Mouse (Mus musculus) small intestine, adult 2 months (tissue): ENCODE results near the gene Pde4d. TPM values are rescaled to one million over a fixed set of nuclear protein-coding genes. Genes with fewer than 3 reads are reported as not detected.

Experiments used
- H3K27ac ChIP-seq: fragments of 200-500 bp; 2 replicates; pipeline ENCODE4 v1.5.1; 2012; ENCODE audit warnings: low read depth, low read length, control low read depth, inconsistent platforms; ENCODE audit not compliant: insufficient read depth
- H3K27me3 ChIP-seq: fragments of 200-500 bp; 2 replicates; pipeline ENCODE4 v1.6.1; 2012; ENCODE audit warnings: mild to moderate bottlenecking, moderate library complexity, low read length, inconsistent platforms; ENCODE audit not compliant: control insufficient read depth, insufficient read depth
- H3K36me3 ChIP-seq: fragments of 200-500 bp; 2 replicates; pipeline ENCODE4 v1.6.1; 2012; ENCODE audit warnings: mild to moderate bottlenecking, low read length, control low read depth, inconsistent platforms; ENCODE audit not compliant: control insufficient read depth, insufficient read depth
- H3K4me1 ChIP-seq: fragments of 200-500 bp; 2 replicates; pipeline ENCODE4 v1.6.1; 2012; ENCODE audit warnings: low read length, inconsistent platforms, mixed read lengths; ENCODE audit not compliant: control insufficient read depth, insufficient read depth, insufficient read length
- H3K4me3 ChIP-seq: fragments of 200-500 bp; 2 replicates; pipeline ENCODE4 v1.5.1; 2012; ENCODE audit warnings: low read depth, mild to moderate bottlenecking, control low read depth, inconsistent platforms, low read length, moderate library complexity
- CTCF ChIP-seq: fragments of 200-500 bp; IDR thresholded peaks from 2 replicates; pipeline ENCODE4 v1.5.1; 2012; ENCODE audit warnings: low read depth, mild to moderate bottlenecking, control low read depth, inconsistent platforms, low read length, moderate library complexity, mixed read lengths; ENCODE audit not compliant: insufficient replicate concordance, insufficient read length; ENCODE audit errors: extremely low read depth
- POLR2A ChIP-seq: fragments of 200-500 bp; IDR thresholded peaks from 2 replicates; pipeline ENCODE4 v1.6.1; 2012; ENCODE audit warnings: low read depth, mild to moderate bottlenecking, control low read depth, inconsistent platforms, low read length, moderate library complexity
- WGBS: fragments of 180-500 bp; shearing (Covaris S2); methylation state at CpG from one replicate; pipeline ENCODE4 v1.1.7; 2018; 5-methylcytosine and 5-hydroxymethylcytosine counted together
- polyA plus RNA-seq: library from polyadenylated mRNA; depleted of rRNA; stranded (reverse); fragments of >200 nt; gene quantifications from 2 replicates; pipeline ENCODE4 v1.2.3, GENCODE M21; 2012

Pde4d gene
- polyA plus RNA-seq, 1 experiment: 8.4 TPM

DNA sequence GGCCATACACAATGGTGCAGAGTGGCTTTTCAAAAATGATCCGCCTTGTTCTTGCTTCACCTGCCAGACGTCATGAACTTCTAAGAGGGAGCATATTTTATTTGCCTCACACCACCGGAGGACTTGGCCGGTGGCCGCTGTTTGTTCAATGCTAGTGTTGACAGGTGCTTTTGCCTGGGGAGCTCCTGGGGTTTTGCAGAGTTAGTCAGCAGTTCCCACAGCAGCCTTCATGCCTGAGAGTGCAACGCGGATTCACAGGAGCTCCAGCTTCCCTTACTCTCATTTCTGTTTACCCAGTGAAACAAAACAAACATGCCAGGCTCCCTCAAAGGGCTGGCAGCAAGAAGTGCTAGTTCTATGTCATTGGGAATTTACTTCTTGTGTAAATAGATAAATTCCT, 1031.7 kb downstream of the Pde4d start:
- WGBS: 29% methylated on average over 7 of the region's 7 CpGs
- Histone ChIP-seq H3K4me1 (peaks cover 15% of the 10 kb centered on the region; the same call in 1 of the 2 replicates), H3K27ac (no peak overlapping the region), H3K4me3 (no peak overlapping the region), H3K36me3 (no peaks in the 10 kb centered on the region), H3K27me3 (no peaks in the 10 kb centered on the region)
- no peak for TF ChIP-seq CTCF
- no peak for TF ChIP-seq POLR2A

DNA sequence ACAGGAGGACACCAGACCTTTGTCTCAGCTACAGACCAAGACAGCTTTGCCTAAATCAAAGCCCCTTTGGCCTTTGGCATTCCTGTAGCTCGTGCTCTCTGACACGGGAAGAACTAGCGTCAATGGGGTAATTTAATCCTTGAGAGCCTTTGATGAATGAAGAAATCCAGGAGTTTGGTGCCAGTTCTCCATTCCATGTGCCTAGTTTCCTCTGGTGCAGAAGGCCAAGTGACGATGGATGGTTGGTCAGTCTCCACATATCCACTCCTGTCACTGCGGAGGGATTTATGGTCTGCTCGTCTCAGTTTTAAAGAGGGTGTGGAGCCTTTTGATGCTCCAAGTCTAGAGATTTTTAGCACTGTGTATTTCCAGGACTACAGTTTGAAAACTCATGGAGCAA, 1036.4 kb downstream of the Pde4d start:
- no peaks in the 10 kb centered on the region for H3K36me3 ChIP-seq
- 84% methylated on average over 6 of the region's 6 CpGs for WGBS
- no peak overlapping the region for H3K4me3 ChIP-seq
- H3K27me3 ChIP-seq: no peaks in the 10 kb centered on the region
- no peak overlapping the region for H3K27ac ChIP-seq
- TF ChIP-seq POLR2A (no peak), CTCF (no peak)
- H3K4me1 ChIP-seq: peaks cover 13% of the 10 kb centered on the region; the same call in 1 of the 2 replicates

DNA sequence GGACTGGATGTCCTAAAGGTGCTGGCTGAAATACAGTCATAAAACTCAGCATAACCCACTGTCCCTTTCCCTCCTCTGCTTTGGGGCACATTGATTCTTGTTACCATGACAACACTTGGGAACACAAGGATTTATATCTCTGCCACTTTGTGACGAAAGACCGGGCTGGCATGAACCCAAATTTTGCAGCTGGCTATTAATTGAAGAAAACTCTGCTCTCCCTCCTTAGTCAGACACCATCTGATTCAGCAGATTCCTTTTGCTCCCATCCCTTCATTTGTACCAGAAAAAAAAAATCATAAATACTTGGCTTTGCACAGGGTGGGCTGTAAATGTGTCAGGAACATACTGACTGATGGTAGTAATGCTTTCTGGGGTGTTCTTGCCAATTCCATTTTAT, 1037.6 kb downstream of the Pde4d start:
- H3K27me3 ChIP-seq: no peaks in the 10 kb centered on the region
- H3K4me1 ChIP-seq: peaks cover 12% of the 10 kb centered on the region; the same call in 1 of the 2 replicates
- no peak overlapping the region for H3K4me3 ChIP-seq
- WGBS: 15% methylated on average over 2 of the region's 2 CpGs
- H3K36me3 ChIP-seq: no peaks in the 10 kb centered on the region
- TF ChIP-seq CTCF (no peak), POLR2A (no peak)
- H3K27ac ChIP-seq: no peak overlapping the region

DNA sequence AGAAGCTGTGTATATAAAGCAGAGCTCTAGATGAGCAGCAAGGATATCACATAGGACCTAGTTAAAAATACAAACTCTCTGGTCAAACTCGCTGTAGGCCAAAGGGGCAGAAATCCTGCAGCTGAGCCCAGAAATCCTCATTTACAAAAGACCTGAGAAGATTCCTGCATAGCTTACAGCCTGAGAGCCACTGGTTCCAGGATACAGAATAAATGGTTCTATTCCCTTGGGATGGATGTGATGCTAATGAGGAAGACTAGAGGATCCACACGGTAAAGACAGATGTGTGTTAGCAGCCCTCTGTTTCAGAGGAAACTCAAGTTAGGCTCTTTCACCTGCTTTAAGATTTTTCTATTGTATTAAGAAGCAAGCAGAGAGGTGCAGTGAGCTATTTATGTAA, 1041.1 kb downstream of the Pde4d start:
- no peak for TF ChIP-seq POLR2A
- no peak for TF ChIP-seq CTCF
- H3K36me3 ChIP-seq: no peaks in the 10 kb centered on the region
- H3K27ac ChIP-seq: no peak overlapping the region
- H3K4me3 ChIP-seq: no peak overlapping the region
- peaks cover 9% of the 10 kb centered on the region; the same call in 1 of the 2 replicates for H3K4me1 ChIP-seq
- no peaks in the 10 kb centered on the region for H3K27me3 ChIP-seq
- WGBS: 90% methylated on average over 2 of the region's 2 CpGs

DNA sequence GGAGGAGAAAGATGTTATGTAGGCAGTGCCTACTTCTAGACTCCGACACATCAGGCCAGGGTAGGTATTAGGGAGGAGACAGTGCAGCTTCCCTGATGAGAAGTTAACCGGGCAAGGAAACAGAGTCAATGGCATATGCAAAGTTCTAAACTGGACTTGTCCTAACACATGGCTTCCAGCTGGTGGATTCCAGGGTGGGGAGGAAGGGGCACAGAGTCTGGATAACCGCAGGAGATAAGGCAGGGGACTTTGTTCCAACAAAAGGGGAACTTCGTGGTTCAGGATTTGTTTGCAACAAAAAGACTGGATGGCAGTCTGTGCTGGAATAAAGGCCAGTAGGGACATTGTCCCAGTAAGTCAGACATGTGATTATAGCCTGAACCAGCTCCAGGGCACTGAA, 1042.1 kb downstream of the Pde4d start:
- Histone ChIP-seq H3K27me3 (no peaks in the 10 kb centered on the region), H3K4me1 (peaks cover 6% of the 10 kb centered on the region; the same call in 1 of the 2 replicates), H3K4me3 (no peak overlapping the region), H3K36me3 (no peaks in the 10 kb centered on the region), H3K27ac (no peak overlapping the region)
- WGBS: 31% methylated on average over 4 of the region's 4 CpGs
- no peak for TF ChIP-seq CTCF
- TF ChIP-seq POLR2A: no peak

DNA sequence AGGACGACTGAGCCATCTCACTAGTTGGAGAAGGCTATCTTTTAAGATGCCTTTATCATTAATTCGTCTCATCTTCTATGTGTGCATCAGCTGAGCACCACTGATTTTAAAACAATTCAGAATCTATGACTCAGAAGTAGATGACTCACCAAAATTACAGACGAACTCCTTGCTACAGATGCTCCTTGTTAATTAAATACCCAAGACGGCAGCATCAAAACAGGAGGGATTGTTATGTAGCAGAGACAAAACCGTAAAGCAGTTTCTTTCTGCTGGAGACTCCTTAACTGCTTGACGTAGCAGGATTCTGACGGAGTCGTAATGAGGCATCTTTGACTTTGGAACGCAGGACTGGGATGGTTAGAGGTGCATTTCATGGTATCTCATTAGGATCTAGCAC, 1050.6 kb downstream of the Pde4d start:
- Histone ChIP-seq H3K4me3 (no peak overlapping the region), H3K4me1 (peaks cover 12% of the 10 kb centered on the region; the same call in 1 of the 2 replicates), H3K27me3 (no peaks in the 10 kb centered on the region), H3K27ac (no peak overlapping the region), H3K36me3 (no peaks in the 10 kb centered on the region)
- TF ChIP-seq POLR2A (no peak), CTCF (no peak)
- 85% methylated on average over 9 of the region's 9 CpGs for WGBS

DNA sequence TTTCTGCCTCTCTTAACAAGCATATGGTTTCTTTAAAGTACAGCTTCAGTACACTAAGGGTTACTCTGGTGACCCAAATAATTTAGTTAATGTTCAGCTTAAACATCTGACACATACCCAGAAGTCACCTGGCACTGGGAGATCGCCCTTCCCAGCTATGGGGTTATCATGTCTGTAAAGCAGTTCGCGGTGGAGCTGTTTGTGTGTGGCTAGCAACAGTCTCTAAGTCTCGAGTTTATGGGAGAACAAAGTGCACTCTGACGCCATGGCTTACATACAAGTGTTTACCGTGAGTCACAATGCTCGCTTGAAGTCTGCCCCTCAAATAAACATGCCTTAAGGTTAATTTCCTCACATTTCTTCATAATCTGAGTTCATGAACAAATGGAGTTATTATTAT, 1053.0 kb downstream of the Pde4d start:
- 15% methylated on average over 7 of the region's 7 CpGs for WGBS
- no peaks in the 10 kb centered on the region for H3K27me3 ChIP-seq
- no peaks in the 10 kb centered on the region for H3K36me3 ChIP-seq
- H3K4me3 ChIP-seq: no peak overlapping the region
- peak overlapping the region; percentile 38; the same call in 1 of the 2 replicates for H3K27ac ChIP-seq
- peaks cover 12% of the 10 kb centered on the region; the same call in 1 of the 2 replicates for H3K4me1 ChIP-seq
- TF ChIP-seq POLR2A (no peak), CTCF (no peak)

DNA sequence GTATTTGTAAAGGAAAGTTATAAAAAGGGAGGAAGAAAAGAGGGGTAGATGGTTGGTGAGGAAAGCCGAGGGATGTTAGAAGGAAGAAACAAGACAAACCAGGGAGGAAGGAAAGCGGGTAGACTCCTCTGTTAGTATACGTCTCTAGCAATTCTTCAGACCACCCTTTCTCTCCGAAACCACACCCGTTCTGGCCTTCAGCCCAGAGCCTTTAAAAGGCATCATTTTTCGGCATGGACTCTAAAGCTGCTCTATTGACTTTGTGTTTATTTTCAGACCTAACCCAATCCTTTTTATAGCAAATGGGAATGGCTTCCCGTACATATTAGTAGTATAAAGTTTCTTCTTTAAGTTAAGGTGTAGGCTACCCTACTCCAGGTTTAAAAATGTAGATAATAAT, 1057.0 kb downstream of the Pde4d start:
- WGBS: 43% methylated on average over 7 of the region's 7 CpGs
- no peaks in the 10 kb centered on the region for H3K27me3 ChIP-seq
- H3K36me3 ChIP-seq: no peaks in the 10 kb centered on the region
- peaks cover 7% of the 10 kb centered on the region; the same call in 1 of the 2 replicates for H3K4me1 ChIP-seq
- no peak for TF ChIP-seq POLR2A
- TF ChIP-seq CTCF: no peak
- H3K27ac ChIP-seq: no peak overlapping the region
- no peak overlapping the region for H3K4me3 ChIP-seq
